17 mouse cellular contexts compared by ENCODE assay signal in genomic region chr1:151198120-151198519, GRCm38 (mm10). TPM values are rescaled to one million over a fixed set of nuclear protein-coding genes. Genes with fewer than 3 reads are reported as not detected.
DNase-seq lines count a peak whose midpoint lies in the region; ATAC-seq and TF ChIP-seq lines count a peak whose summit lies in the region.
"Not testable (repeated sequence)": the region's sequence is repeated elsewhere in the genome, so short reads cannot be mapped to it uniquely, and the experiment has no call there.
"Had no signal": no experiment of that assay in that cellular context is flagged by ENCODE, and none has a peak within 500 bp of the region (broad histone marks: within the 10 kb centered on the region; RNA-seq: fewer than 3 reads in every experiment).

Gm47995 (plus strand) TSS chr1:151198448.

- not testable (repeated sequence) for H3K4me1 ChIP-seq in heart, embryonic 10.5 days; liver, postnatal 0 days (ENCODE audit: insufficient read depth)
- H3K4me1 ChIP-seq in liver, embryonic 13.5 days (replicated peaks) = peaks cover 17% of the 10 kb centered on the region

- ATAC-seq in liver, embryonic 13.5 days (ENCODE audit: low read depth) = peak; percentile 69
- not testable (repeated sequence) for ATAC-seq in liver, postnatal 0 days

- not testable (repeated sequence) for H3K36me3 ChIP-seq in heart, embryonic 10.5 days; liver, embryonic 13.5 days; liver, postnatal 0 days (replicated peaks; ENCODE audit: insufficient read depth, low read length)

- DNase-seq in CD4-positive, CD25-positive, alpha-beta regulatory T cell, adult 2 months (ENCODE audit: low read depth, low spot score) = peak; percentile 51
- peak; percentile 73 for DNase-seq in MEL-GATA-1-ER (ENCODE audit: extremely low read depth, low read depth)
- DNase-seq in c-Kit-positive CD71-positive TER-119-negative erythroid progenitor cells, embryonic 14.5 days (ENCODE audit: low read depth) = peak; percentile 57
- peak; percentile 68 for DNase-seq in heart, embryonic 10.5 days (ENCODE audit: low spot score)
- not testable (repeated sequence) for DNase-seq in liver, embryonic 13.5 days
- DNase-seq in liver, postnatal 0 days = peak; percentile 48
- peak; percentile 24 to 42 for DNase-seq in spleen, postnatal 4 days (ENCODE audit: low spot score in 2 of 2)

- not testable (repeated sequence) for H3K9ac ChIP-seq in liver, embryonic 13.5 days; liver, postnatal 0 days (replicated peaks)

- WGBS in heart, embryonic 10.5 days = 80% methylated on average over 4 of the region's 4 CpGs
- WGBS in liver, embryonic 13.5 days (ENCODE audit: insufficient replicate concordance) = 7% methylated on average over 2 of the region's 4 CpGs
- WGBS in liver, postnatal 0 days (ENCODE audit: insufficient replicate concordance) = 69% methylated on average over 2 of the region's 4 CpGs

- TF ChIP-seq CTCF in liver, postnatal 0 days (IDR thresholded peaks at IDR 0.05; ENCODE audit: low read depth) = not testable (repeated sequence)

- H3K27ac ChIP-seq in heart, embryonic 10.5 days; liver, embryonic 13.5 days; liver, postnatal 0 days (ENCODE audit: low read depth): not testable (repeated sequence)

- not testable (repeated sequence) for H3K9me3 ChIP-seq in heart, embryonic 10.5 days; liver, embryonic 13.5 days (replicated peaks); liver, postnatal 0 days (ENCODE audit: low read length)

- H3K4me2 ChIP-seq in liver, embryonic 13.5 days; liver, postnatal 0 days (ENCODE audit: low read depth, low read length): not testable (repeated sequence)

- H3K4me3 ChIP-seq in heart, embryonic 10.5 days; liver, embryonic 13.5 days (replicated peaks); liver, postnatal 0 days (ENCODE audit: low read depth, low read length): not testable (repeated sequence)

- H3K27me3 ChIP-seq in heart, embryonic 10.5 days (ENCODE audit: insufficient read depth, poor library complexity, severe bottlenecking); liver, embryonic 13.5 days; liver, postnatal 0 days (ENCODE audit: insufficient read depth, low read length): not testable (repeated sequence)

- TF ChIP-seq EP300 in liver, postnatal 0 days (IDR thresholded peaks at IDR 0.05; ENCODE audit: low read depth) = not testable (repeated sequence)

RNA-seq across cellular contexts. Expression of gene Gm47995, which starts in this region (rescaled TPM):
- polyA plus RNA-seq in heart, embryonic 10.5 days (2016; fragmentation: Nextera tagmentation; extraction: Ambion mirVana) = 0.33 and 0.62 TPM in 2 replicates
- 0.68 and 1.1 TPM in 2 replicates for polyA plus RNA-seq in liver, embryonic 13.5 days (2015; fragmentation: Nextera tagmentation; extraction: Ambion mirVana)
- polyA plus RNA-seq in liver, postnatal 0 days (2015; fragmentation: Nextera tagmentation; extraction: Ambion mirVana) = 0.26 and 0.31 TPM in 2 replicates
- polyA plus RNA-seq: brain, embryonic 14.5 days; cerebellum, adult 2 months; embryonic facial prominence, embryonic 10.5 days; erythroblast, embryonic 14.5 days; forebrain, embryonic 11.5 days; forebrain, embryonic 15.5 days; heart, embryonic 14.5 days; hindbrain, embryonic 12.5 days; hindbrain, embryonic 16.5 days; intestine, embryonic 14.5 days had no signal

Comparison
In these comparisons a context has a peak if more than half of its experiments do, and no peak if none do; other contexts are left out.
1. Peak in DNase-seq in heart, embryonic 10.5 days; RNA of the gene not detected or under 1 TPM.
2. Peak in DNase-seq in liver, postnatal 0 days; RNA of the gene not detected or under 1 TPM.